Mouse (Mus musculus): ENCODE results near the gene Ptrh1.

The Ptrh1 gene

DNA sequence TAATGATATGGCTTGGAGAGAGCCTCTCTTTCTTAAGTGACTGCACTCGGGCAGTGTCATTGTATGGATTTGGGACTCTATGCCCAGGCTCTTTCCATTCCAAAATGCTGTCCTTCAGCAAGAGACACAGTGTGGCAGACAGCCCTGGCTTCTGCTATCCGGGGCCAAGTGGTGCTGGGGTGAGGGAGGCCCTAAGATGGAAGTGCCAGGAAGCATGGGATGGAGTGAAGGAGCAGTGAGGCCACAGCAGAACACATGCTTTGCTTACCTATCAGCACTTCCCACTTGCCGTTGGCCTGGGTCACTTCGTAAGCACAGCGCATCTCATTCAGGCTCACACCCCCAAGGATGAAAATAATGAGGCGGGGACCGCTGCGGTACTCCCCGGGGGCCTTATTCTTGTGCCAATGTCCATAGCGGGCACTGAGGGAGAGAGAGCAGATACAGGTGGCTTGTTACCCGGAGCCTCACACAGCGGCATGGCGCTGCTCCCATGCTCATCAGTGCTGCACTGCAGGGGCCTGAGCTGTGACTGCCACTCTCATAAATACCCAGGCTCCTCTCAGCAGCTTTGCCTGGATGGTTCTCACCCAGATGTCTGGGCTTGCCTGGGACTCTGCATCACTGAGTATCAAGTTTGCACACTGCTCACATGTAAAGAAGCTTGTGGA, 20.3 kb downstream of the Ptrh1 start:
- DNase-seq (ENCODE audit: low spot score in 2 of 2): no peak

DNA sequence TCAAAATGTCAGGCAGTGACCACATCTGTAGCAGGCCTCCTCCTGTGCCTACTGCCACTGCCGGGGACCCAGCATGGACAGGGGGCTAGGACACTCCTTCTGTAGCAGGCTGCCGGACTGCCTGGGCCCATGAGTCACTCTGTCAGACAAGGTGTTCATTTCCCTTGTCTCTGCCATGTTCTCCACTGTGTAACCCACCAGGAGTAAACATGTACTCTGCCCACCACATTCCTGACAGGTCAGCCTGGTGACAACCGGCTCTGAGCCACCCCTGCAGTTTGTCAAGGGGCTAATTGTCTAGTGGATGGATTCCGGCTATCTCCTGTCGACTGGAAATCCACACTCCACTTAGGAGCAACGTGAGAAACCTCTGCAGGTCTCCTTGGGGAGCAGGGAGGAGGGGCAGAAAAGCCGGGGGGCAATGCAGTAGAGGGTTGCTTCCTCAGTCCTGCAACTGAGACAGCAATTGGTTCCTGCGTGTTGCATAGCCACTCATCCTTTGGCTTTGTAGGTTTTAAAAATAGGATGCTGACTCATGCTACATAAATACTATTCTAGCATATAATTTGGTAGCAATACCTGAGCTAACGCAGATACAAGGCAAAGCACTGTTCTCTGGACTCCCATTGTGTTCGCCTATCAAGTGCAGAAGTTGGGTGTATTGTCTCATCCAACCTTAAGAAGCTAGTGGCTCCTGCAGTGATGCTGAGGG, 22.8 kb downstream of the Ptrh1 start:
- DNase-seq (ENCODE audit: low spot score in 2 of 2): peak; percentile 37 to 43

DNA sequence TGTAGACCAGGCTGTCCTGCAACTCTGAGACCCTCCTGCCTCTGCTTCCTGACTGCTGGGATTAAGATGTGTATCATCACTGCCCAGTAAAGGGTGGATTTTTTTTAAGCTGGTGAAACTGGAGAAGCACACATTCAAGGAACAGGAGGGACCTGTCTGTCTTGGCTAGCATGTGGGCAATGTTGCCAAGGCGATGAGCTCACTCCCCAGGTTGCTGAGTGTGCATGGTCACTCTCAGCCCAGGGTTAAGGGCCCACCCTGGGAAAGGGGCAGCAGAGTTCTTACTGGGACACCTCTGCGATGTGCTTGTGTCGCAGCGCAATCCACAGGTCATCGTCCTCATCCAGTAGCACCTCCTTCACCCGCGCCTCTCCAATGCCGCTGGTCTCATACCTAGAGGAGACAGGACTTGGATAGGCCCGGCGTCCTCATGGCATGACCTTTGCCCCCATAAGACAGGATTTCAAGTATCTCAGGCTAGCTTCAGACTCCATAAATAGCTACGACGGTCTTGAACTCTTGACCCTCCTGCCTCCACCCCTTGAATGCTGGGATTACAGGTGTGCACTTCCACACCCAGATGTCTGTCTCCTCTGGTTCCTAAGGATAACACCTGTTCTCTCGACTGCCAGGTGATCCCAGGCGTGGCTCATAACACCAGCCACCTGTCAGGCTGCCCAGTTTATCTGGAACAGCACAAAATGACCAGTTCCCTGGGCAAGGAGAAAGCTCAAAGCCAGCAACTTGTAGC, 33.4 kb downstream of the Ptrh1 start:
- DNase-seq (ENCODE audit: low spot score in 2 of 2): no peak

DNA sequence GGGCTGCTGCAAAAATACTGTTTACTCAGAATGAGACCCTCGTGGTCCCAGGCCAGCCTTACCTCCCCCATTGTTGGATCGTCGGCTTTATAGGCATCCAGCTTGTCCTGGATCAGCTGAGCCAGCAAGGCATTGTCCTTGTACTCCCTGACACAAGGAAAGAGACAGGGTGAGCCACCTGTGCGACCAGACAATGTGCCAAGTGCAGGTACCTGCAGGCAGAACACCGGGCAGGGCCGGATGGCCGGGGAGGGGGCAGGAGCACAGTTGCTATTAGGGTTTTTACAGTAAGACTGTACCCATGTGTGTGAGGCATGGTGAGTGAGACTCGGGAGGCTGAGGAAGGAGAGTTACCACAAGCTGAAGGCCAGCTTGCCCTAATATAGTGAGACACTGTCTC, 36.4 kb downstream of the Ptrh1 start:
- DNase-seq (ENCODE audit: low spot score in 2 of 2): no peak

DNA sequence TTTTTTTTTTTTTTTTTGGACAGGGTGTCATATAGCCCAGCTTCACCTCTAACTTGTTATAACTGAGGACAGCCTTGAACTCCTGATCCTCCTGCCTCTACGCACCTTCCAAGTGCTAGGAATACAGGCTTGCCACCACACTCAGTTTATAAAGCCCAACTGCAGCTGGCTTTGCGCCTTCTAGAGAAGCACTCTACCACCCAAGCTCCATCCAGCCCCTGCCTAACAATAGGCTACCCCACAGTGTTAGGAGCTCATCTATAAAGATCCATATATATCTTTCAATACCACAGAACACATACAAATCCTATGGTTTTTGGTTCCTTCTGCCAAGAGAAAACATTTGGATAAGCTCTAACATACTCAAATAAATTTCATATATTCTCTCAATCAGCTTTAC, 40.9 kb downstream of the Ptrh1 start:
- DNase-seq (ENCODE audit: low spot score in 2 of 2): no peak

DNA sequence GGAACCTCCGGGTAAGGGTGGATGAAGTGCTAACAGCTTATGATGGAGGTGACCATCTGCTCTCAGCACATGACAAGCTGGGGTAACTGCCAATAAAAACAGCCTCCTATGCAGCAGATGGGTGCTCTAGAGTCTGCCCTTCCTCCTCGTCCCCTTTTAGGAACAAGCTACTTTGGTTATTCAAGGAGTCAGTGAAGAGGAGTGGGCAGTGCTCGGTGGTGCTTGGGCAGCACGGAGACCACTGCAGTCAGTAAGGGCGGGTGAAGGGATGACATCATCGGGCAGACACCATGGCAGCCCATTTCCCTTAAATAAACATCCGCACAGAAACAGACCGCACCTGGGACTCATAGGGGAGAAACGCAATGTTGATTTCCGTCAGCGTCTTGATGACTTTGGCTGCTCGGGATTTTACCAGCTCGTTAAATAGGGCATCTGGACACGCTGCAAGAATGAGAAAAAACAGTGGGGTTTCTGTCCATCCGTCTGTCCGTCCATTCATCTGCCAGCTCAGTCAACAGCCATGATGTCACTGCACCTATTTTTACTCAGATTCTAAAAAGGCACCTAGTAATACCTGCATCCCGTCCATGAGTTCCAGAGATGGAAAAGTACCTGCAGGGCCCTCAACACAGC, 41.5 kb downstream of the Ptrh1 start:
- DNase-seq (ENCODE audit: low spot score in 2 of 2): peak; percentile 66 to 82

DNA sequence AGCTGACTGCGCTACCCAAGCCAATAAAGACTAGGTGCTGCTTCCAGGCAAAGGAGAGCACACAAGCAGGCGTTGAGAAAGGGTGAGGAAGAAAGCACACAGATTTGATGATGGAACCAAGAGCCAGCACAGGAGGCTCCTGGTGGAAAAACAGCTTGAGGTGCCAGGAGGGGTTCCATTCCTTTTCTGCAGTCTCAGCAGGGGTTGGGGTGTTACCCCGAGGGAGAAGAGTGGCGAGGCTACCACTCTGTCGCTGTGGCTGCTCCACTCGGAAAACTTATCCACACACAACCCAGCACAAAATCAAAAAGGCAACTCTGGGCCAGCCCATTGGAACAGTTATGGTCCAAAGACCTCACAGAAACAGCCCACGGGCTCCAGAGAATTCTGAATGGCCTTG, 42.0 kb downstream of the Ptrh1 start:
- no peak for DNase-seq (ENCODE audit: low spot score in 2 of 2)

DNA sequence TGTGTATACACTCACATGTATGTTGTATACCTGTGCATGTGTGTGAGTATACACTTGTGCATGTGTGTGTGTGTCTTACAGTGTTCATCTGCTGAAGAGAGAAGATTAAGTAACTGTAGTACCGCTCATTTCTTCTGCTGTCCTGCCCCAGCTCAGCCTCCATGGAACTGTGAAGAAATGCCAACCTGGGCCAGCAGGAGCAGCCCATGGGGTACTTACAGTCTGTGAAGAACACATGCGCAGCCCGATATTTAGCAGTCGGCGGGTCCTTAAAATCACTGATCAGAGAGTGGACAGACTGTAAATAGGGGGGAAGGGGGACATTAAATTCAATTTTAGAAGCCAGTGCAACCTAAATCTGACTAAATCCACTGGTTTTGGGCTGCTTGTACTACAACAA, 42.6 kb downstream of the Ptrh1 start:
- no peak for DNase-seq (ENCODE audit: low spot score in 2 of 2)

DNA sequence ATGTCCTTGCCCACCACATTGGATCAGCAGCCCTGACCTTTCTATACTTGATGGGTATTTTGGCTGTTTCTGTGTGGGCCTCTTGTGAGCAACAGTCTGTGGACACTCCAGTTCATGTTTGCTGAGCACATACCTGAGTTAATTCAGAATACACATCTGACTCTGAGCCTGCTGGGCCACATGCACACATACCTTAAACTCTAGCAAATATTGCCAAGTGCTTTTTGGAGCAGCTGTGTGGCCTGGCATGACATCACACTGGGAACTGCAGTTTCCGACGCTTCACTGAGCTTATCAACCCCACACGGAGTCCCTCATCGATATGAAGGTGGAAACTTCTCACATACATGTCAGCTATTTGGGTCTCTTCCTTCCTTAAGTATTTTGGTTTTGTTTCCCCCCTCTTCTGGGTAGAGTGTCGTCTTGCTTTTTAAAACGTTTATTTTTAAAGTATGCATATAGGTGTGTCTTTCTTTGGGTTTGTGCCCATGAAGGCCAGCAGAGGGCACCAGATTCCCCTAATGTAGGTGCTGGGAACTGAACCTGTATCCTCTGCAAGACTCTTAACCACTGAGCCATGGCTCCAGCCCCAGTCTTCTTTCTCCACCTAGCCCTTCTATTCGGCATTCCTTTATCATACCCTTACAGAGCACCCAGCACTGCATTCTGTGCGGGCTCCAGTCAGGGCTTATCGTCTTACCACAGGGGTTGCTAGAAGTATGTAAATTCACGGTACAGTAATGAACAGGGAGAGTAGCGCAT, 45.6 kb downstream of the Ptrh1 start:
- no peak for DNase-seq (ENCODE audit: low spot score in 2 of 2)

DNA sequence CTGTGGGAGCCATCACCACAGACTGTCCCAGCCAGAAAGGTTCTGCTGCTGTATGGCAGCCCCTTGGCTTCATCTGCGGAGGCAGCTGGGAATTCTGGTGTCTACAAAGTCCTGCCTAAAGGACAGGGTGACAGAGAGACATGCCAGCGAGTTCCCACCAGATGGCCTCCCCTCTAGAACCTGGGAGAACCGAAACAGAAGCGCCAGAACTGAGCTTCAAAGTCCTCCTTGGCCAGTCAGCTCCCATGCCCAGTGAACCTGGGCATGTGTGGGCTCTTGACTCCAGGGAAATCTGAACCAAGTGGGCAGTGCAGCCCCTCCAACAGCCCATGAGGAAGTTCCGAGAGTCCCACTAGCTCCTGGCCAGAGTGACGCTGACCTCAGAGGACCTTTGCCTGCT, 47.1 kb downstream of the Ptrh1 start:
- DNase-seq (ENCODE audit: low spot score in 2 of 2): no peak

DNA sequence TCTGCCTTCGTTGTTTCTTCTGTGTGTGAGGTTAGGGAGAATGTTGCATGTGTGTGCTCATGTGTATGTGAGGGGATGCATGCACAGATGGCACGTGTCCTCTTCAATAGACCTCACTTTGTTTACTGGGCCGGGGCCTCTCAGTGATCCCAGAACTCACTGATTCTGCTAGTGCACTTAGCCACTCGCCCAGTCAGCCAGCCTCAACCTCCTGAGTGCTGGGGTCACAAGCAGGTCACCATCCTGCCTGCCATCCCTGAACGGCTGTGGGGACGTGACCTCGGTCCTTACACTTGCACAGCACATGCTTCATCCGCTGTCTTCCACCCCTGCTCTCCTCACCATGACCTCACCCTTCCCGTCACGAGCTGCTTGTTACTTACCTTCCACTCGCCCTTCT, 47.6 kb downstream of the Ptrh1 start:
- DNase-seq (ENCODE audit: low spot score in 2 of 2): no peak

DNA sequence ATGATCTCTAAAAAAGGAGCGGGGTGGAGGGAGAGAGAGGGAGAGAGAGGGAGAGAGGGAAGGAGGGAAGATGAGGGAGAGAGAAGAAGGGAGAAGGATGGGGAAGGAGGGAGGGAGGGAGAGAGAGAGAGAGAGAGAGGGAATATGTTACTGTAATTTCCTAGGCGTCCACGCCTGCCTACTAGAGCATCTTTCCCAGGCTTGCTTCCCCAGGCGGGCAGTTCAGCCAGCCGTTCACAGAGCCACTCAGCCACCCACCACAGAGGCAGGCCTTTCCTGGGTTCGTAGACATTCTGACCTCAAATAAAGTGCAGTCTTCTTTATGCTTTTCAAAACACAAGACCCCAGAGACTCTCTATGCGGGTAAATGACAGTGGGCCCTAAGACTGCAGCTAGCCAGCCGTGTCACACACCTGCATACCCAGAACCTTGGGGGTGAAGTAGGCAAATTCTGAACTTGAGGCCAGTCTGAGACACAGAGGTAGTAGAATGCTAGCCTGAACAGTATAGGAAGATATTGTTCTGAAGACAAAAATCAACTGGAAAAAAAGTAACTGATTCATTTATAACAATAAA, 48.1 kb downstream of the Ptrh1 start:
- no peak for DNase-seq (ENCODE audit: low spot score in 2 of 2)

DNA sequence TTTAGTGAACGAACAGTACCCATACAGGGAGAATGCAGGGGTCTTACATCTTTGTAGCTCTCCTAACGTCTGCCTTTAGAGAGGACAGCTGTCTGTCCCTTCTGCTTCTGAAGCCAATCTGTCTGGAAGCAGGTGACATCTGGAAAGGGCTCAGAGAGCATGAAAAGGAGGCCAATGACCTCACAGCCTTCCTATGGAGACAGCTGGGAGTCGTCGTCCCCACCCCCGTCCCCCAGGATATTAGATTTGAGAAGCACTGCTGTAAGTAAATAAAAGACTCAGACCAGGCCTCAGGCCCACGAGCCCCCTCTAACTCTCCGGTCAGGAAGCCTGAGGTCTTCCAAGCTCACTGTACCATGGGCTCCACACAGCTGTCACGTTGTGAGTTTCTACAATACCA, 48.6 kb downstream of the Ptrh1 start:
- DNase-seq (ENCODE audit: low spot score in 2 of 2): no peak

DNA sequence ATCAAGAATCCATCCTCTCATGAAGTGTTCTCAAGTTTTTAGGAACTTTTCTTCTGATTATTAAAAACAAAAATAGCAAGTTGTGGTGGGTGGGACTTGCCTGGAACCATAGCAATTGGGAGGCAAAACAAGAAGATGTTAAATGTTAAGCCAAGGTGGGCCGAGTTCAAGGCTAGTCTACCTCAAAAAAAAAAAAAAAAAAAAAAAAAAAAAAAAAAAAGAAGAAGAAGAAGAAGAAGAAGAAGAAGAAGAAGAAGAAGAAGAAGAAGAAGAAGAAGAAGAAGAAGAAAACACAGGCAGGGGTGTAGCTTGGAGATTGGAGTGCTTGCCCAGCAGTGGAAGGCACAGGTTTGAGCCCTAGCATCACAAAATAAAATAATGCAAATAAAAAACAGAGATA, 49.2 kb downstream of the Ptrh1 start:
- DNase-seq (ENCODE audit: low spot score in 2 of 2): no peak

DNA sequence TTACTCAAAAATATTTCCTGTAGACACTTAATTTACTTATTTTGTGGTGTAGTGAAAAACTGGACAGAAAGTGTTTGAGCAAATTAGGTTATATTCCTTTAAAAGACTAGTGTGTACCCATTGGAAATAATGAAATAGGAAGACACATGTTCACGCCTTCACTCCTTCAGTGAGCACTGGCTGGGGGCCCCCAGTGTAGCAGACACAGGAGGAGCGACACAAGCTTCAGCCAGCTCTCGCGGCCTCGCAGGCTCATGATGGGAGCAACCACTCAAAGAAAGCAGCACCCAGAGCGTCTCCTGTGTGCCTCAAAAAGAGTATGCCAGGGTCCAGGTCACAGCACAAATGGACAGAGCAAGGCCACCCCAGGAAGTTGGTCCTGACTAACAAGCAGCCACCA, 50.2 kb downstream of the Ptrh1 start:
- DNase-seq (ENCODE audit: low spot score in 2 of 2): no peak
